Mouse (Mus musculus) heart, postnatal 0 days (tissue): Measurements from ENCODE around the gene Ankrd12. TPM values are rescaled to one million over a fixed set of nuclear protein-coding genes. Genes with fewer than 3 reads are reported as not detected.

Experiments
- ATAC-seq: fragments of 200-750 bp; cut with Nextera tagmentation; 2 replicates; pipeline ENCODE4 v1.8.0; 2017; ENCODE audit warnings: low read depth, moderate number of reproducible peaks, moderate library complexity; ENCODE audit not compliant: insufficient read depth
- DNase-seq: peaks from one replicate; pipeline ENCODE4 v3.0.0-alpha.2; 2016; ENCODE audit warnings: low spot score
- H3K27ac ChIP-seq: fragments of 300-500 bp; sonication (generic); 2 replicates; pipeline ENCODE4 v1.5.1; 2014; ENCODE audit warnings: low read depth, mild to moderate bottlenecking
- H3K27me3 ChIP-seq: fragments of 300-500 bp; sonication (generic); 2 replicates; pipeline ENCODE4 v1.6.1; 2014; ENCODE audit warnings: low read length, mixed read lengths; ENCODE audit not compliant: control insufficient read depth, insufficient read depth
- H3K36me3 ChIP-seq: fragments of 300-500 bp; sonication (generic); replicated peaks from 2 replicates; pipeline ENCODE4 v1.6.1; 2014; ENCODE audit warnings: low read length, mixed read lengths; ENCODE audit not compliant: control insufficient read depth, insufficient read depth
- H3K4me1 ChIP-seq: fragments of 300-500 bp; sonication (generic); 2 replicates; pipeline ENCODE4 v1.6.1; 2014; ENCODE audit warnings: antibody characterized with exemption; ENCODE audit not compliant: control insufficient read depth, insufficient read depth
- H3K4me2 ChIP-seq: fragments of 300-500 bp; sonication (generic); 2 replicates; pipeline ENCODE4 v1.6.1; 2014; ENCODE audit warnings: low read depth, mild to moderate bottlenecking, low read length, moderate library complexity
- H3K4me3 ChIP-seq: fragments of 300-500 bp; sonication (generic); 2 replicates; pipeline ENCODE4 v1.5.1; 2014; ENCODE audit warnings: low read depth, low read length
- H3K9ac ChIP-seq: fragments of 300-500 bp; sonication (generic); replicated peaks from 2 replicates; pipeline ENCODE4 v1.6.1; 2014; ENCODE audit warnings: low read depth, low read length, mixed read lengths
- H3K9me3 ChIP-seq: fragments of 300-500 bp; sonication (generic); replicated peaks from 2 replicates; pipeline ENCODE4 v1.6.1; 2016; ENCODE audit warnings: low read length; ENCODE audit not compliant: control insufficient read depth
- CTCF ChIP-seq: IDR thresholded peaks from 2 replicates; pipeline ENCODE4 v1.5.1; 2016; ENCODE audit warnings: antibody characterized with exemption, control low read depth, low read depth
- EP300 ChIP-seq: IDR thresholded peaks from 2 replicates; pipeline ENCODE4 v1.6.1; 2016; ENCODE audit warnings: antibody characterized with exemption, low read depth
- WGBS: fragments of 180-500 bp; shearing (Covaris S2); extraction: QIAGEN DNeasy Blood & Tissue Kit; methylation state at CpG from one replicate; pipeline ENCODE4 v1.1.7; 2014; 5-methylcytosine and 5-hydroxymethylcytosine counted together
- polyA plus RNA-seq: library from polyadenylated mRNA; unstranded; fragments of >200 nt; fragmentation: Nextera tagmentation; extraction: Ambion mirVana; gene quantifications from 2 replicates; pipeline ENCODE4 v1.2.1, GENCODE M21; 2015
- total RNA-seq: library from RNA; depleted of rRNA; stranded (reverse); fragments of >200 nt; gene quantifications from 2 replicates; pipeline ENCODE4 v1.2.3, GENCODE M21; 2014; ENCODE audit warnings: low replicate concordance; rRNA removed

The Ankrd12 gene
- total RNA-seq (9.8 and 50.7 TPM in 2 replicates), polyA plus RNA-seq (18.2 and 19.7 TPM in 2 replicates)

DNA sequence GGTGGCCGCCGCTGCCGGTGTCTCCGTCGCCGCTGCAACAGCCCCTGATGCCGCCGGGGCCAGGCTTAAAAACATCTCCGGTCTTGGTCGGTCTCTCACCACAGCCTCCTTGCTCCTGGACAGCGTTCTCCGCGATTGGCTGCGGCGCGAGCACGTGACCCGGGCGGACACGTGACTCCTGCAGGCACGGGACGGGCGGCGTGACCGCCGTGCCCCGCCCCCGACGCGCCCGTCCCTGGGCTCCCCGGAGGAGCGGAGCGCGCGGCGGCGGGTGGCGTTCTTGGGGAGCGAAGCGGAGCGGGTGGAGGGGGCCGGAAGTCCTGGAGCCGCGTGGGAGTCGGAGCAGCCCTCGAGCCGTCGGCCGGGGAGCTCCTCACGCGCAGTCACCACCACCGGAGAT, at the start of gene Ankrd12:
Ankrd12 (minus strand) TSS at position 156 of the 400 bp plus-strand sequence.
- Histone ChIP-seq H3K4me3 (peak within 1 kb of the TSS; percentile 87), H3K4me2 (peak within 1 kb of the TSS; percentile 86), H3K36me3 (peaks cover 36% of the 10 kb centered on the region), H3K27me3 (no peaks in the 10 kb centered on the region), H3K27ac (peak within 1 kb of the TSS; percentile 88), H3K9me3 (no peaks in the 10 kb centered on the region), H3K9ac (peak within 1 kb of the TSS; percentile 79), H3K4me1 (peaks cover 3% of the 10 kb centered on the region; the same call in 1 of the 2 replicates)
- WGBS, result 3% methylated on average over 52 of the region's 53 CpGs
- DNase-seq, result peak; percentile 89
- TF ChIP-seq EP300, result no peak
- no peak for TF ChIP-seq CTCF
- peak; percentile 99 for ATAC-seq

DNA sequence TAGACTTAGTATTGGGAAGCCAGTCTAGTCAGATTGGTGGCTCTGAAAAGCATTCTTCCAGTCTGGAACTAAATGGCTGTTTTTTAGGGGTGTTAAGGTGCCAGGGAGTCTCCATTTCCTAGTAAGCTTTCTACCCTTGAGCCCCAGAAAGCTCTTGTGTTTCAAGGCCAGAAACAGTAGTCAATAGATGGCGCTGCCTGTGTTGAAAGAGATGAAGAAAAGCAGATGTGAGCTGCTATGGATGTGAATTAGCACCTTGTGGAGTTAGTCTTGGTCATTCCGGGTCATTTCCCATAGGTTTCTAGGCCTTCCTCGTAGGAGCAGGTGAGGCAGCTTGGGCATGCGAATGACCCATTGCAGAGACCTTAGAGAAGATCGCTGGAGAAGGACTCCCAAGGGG, 48.3 kb upstream of the Ankrd12 start:
- Histone ChIP-seq H3K4me1 (peaks cover 6% of the 10 kb centered on the region), H3K9ac (no peak overlapping the region), H3K27ac (no peak overlapping the region), H3K4me2 (no peak overlapping the region), H3K4me3 (no peak overlapping the region), H3K9me3 (no peaks in the 10 kb centered on the region), H3K27me3 (no peaks in the 10 kb centered on the region), H3K36me3 (peaks cover 23% of the 10 kb centered on the region)
- DNase-seq (peak; percentile 31), ATAC-seq (no peak)
- TF ChIP-seq CTCF (peak; percentile 25; the same call in 1 of the 2 replicates), EP300 (no peak)
- 62% methylated on average over 5 of the region's 5 CpGs for WGBS

DNA sequence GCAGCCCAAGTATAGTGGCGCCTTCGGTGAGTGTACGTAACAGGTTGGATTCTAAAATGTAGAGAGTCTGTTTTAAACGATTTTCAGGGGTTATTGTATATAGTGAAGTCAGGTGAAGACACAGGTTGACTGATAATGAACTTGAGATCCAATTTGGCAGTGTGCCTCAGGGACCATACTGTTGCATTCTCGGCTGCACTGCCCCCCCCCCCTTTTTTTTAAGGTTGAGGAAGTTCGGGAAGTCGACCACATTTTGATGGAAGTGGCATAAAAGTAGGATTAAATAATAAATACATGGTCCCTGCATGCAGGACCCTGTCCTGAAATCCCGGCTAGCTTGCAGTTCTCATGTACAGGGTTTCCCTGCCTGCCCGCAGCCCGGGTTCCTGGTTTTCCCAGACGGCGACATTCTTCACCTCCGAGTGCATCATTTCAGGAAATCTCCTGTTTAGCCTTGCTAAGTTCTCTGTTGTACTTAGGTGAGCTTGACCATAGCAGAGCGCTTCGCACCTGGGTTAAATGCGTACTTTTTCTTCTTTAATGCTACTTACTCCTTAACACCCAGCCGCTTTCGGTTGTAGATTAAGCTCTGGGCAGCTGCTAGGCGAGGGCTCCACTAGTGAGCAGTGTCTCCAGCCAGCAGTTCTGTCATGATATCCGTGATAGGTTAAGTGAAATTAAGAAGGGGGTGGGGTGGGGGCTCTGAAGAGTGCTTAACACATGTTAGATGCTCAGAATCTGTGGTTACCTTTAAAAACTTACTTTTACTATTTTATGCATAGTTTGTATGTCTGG, 47.1 kb upstream of the Ankrd12 start:
- 1% methylated on average over 20 of the region's 20 CpGs for WGBS
- peaks cover 6% of the 10 kb centered on the region for H3K4me1 ChIP-seq
- peak overlapping the region; percentile 49 for H3K9ac ChIP-seq
- H3K27ac ChIP-seq, result peak overlapping the region; percentile 70
- TF ChIP-seq CTCF (no peak), EP300 (no peak)
- 0 out of 2 replicates have a peak, but pooled peaks have one; percentile 10 for ATAC-seq
- no peaks in the 10 kb centered on the region for H3K27me3 ChIP-seq
- H3K36me3 ChIP-seq, result peaks cover 20% of the 10 kb centered on the region
- DNase-seq, result no peak
- H3K4me2 ChIP-seq, result peak overlapping the region; percentile 76
- H3K4me3 ChIP-seq, result peak overlapping the region; percentile 70
- no peaks in the 10 kb centered on the region for H3K9me3 ChIP-seq

DNA sequence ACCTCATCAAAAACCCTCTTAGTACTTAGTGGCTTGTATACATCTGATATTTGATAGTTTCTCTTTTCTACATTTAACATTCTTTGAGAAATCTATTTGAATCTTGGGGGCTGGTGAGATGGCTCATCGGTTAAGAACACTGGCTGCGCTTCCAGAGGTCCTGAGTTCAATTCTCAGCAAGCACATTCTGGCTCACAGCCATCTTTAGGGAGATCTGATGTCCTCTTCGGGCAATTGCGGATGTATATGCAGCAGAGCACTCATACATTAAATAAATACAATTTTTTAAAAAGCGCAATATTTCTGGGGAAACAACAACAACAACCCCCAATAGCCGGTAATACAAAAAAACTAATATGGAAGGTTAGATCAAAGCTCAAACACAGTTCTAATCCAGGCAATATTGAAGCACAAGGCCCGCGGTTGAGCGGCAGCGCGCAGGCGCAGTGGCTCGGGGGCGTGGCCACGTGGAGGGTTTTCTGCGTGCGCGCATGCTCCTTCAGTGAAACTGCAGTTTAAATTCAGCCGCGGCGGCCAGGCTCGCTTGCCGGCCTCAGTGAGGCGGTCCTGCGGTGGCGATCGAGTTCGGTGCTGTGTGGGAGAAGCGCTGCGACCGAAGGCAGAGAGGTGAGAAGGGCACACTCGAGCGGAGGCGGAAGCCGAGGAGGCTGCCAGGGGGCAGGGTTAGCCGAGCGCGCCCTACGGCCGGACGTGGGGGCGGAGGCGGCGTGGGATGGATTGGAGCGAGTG, 46.4 kb upstream of the Ankrd12 start, which contains the start of gene Ddx11:
Ddx11 (plus strand) TSS at position 455 of the 750 bp plus-strand sequence.
- Histone ChIP-seq H3K36me3 (peaks cover 28% of the 10 kb centered on the region), H3K4me3 (peak within 1 kb of the TSS; percentile 70), H3K4me1 (peaks cover 6% of the 10 kb centered on the region), H3K27me3 (no peaks in the 10 kb centered on the region), H3K9me3 (no peaks in the 10 kb centered on the region), H3K27ac (peak within 1 kb of the TSS; percentile 70), H3K9ac (peak within 1 kb of the TSS; percentile 49), H3K4me2 (peak within 1 kb of the TSS; percentile 76)
- TF ChIP-seq EP300 (0 out of 2 replicates have a peak, but pooled peaks have one; percentile 14), CTCF (no peak; the same call in 1 of the 2 replicates)
- DNase-seq (peak; percentile 87), ATAC-seq (peak; percentile 84)
- 5% methylated on average over 44 of the region's 45 CpGs for WGBS

DNA sequence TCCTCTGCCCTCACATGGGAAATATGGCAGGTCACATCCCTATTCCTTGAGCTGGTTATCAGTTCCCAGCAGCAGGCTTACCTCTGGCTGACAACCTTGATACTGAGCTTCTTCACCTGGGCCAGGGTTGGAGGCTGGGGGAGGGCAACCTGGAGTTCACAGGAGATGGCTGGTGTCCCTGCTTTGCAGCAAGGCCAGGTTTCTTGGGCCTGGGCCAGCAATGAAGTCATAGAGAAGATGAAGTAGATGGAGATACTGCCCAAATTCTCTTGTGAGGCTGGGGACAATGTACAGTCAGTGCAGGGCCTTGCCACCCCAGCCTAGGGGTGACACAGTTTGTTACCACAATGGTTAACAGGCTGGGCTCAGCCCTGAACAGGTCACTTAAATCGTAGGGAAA, 43.8 kb upstream of the Ankrd12 start:
- peaks cover 6% of the 10 kb centered on the region for H3K4me1 ChIP-seq
- no peak overlapping the region for H3K4me3 ChIP-seq
- no peak overlapping the region for H3K9ac ChIP-seq
- no peak for ATAC-seq
- peaks cover 37% of the 10 kb centered on the region for H3K36me3 ChIP-seq
- DNase-seq, result no peak
- H3K27ac ChIP-seq, result no peak overlapping the region
- WGBS, result 85% methylated on average over 1 of the region's 1 CpGs
- TF ChIP-seq EP300, result no peak
- no peak for TF ChIP-seq CTCF
- no peaks in the 10 kb centered on the region for H3K9me3 ChIP-seq
- H3K4me2 ChIP-seq, result no peak overlapping the region
- no peaks in the 10 kb centered on the region for H3K27me3 ChIP-seq
